Mouse (Mus musculus) left cerebral cortex, postnatal 25 days (tissue): ENCODE measurements around the gene Klc1. TPM values are rescaled to one million over a fixed set of nuclear protein-coding genes. Genes with fewer than 3 reads are reported as not detected.
"Not testable (repeated sequence)": the region's sequence is repeated elsewhere in the genome, so short reads cannot be mapped to it uniquely, and the experiment has no call there.

Experiments used
- DNase-seq, 2 experiments: peaks; one replicate each; pipeline ENCODE4 v3.0.0; 2022; ENCODE audit warnings: low spot score in 2 of 2, mixed read lengths in 1 of 2
- intact Hi-C: fragments of 180-260 bp; cut with DNase I; formaldehyde crosslinking; loops from one replicate; pipeline ENCODE4 v1.15.1; 2025
- total RNA-seq, 2 experiments: library from RNA; stranded (reverse); gene quantifications; 2 replicates each; pipeline ENCODE4 v1.2.3; 2021

Gene Klc1
- total RNA-seq, result 100 to 1,000 TPM; 764 to 822 TPM

DNA sequence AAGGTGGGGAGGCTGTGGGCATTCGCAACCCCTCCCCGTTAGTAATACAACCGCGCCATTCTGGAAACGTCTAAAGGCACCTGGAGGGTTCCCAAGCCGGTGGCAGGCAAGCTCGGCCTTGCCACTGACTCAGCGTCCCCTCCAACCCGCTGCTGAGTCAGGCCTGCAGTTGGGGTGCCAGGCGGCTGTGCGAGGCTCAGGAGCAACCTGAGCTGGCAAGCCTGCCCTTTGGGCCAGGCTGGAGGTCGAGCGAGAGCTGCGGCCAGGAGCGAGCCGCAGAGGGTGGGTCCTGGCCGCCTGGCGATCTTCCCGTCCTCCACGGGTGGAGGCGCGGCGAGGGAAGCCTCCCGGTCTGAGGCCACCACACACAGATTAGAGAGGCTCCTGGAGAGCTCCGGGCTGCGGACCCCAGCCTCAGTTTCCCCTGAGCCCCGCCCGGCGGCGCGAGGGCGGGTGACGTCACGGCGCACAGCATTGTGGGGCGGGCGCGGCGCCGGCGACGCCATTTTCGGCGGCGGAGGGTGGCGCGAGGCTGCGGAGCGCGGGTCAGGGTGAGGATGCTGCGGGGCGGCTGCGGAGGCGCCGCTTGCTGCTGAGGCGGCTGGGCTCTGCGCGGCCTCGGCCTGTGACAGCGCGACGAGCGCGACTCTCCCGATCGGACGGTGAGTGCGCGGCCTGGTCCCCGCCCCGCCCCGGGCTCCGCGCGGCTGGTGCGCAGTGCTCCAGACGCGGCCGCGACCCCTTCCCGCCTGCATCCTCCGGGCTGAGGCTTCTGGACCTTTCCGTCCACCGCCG lies at the start of gene Klc1:
Gene Klc1 (plus strand): TSS at position 469 of the 795 bp plus-strand sequence.
- intact Hi-C loops, result no loop called here

DNA sequence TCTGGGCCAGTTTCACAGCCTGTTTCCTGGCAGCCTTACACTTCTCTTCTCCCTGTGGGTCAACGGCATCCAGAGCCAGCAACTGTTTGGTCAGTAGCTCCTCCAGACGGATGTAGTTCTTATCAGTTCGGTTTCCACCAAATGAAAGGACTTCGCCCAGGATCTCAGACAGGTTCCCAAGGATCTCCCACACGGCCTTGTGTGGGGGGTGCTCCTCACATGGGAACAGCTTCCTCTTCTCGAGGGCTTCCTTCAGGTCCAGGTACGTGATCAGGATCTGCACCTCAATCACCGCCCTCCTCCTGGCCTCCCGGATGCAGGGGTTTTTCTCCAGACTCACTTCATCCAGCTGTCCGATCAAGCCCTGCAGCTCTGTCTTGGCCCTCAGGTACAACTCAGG lies 48.6 kb upstream of the Klc1 start:
- intact Hi-C loops, result no loop called here
- no peak for DNase-seq

More for the DNA sequence above, at the start of gene Klc1:
- DNase-seq, result peak; percentile 75 to 87

DNA sequence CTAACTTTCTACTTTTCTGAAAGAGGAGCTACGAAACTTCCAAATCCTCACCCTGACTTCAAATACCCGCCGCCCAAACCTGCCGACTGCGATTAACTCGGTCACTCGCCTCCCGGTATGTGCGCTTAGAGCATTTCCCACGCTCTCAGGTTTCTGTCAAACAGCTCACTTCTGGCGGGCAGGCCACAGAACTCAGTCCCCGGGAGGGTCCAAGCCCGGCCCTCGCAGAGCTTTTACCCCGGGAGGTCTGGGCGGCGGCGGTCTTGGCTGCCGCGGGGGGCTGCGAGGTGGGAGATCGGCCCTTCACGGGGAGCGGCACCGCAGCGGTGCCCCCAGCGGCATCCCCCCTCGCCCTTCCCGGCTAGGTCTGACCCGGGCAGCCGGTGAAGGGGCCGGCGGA lies 46.2 kb upstream of the Klc1 start:
- intact Hi-C loops, result no loop called here
- no peak for DNase-seq

DNA sequence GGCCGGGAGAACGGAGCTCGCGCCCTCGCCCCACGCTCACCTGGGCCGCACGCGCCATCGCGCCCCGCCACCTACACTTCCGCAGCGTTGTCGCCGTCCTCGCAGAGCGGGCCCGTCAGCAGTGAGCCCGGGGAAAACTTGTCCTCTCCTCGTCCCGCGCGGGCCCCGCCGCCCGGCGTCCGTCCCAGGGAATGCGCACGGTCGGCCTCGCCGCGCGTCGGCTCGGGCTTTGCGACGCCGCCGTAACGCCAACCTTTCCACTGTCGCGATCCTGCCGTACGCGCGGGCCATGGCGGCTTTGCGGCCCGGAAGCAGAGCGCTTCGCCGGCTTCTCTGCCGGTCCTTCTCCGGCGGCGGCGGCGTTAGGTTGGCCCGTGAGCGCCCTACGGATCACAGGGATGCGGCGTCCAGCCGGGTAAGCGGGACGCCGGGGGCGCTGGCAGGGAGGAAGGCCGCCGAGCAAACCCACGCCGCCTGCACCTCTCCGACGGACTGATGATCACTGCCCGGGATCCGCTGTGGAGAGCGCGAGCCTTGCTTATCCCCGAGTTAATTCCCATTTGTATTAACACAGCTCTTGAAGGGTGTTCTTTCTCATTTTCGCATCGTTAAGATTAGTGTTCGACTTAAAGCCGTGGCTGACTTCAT lies 45.5 kb upstream of the Klc1 start, which contains the start of the genes Bag5 and Apopt1:
Gene Bag5 (minus strand): TSS at position 254 of the 648 bp plus-strand sequence.
Gene Apopt1 (plus strand): TSS at position 258 of the 648 bp plus-strand sequence.
- peak; percentile 93 to 94 for DNase-seq
- intact Hi-C loops, result no loop called here

DNA sequence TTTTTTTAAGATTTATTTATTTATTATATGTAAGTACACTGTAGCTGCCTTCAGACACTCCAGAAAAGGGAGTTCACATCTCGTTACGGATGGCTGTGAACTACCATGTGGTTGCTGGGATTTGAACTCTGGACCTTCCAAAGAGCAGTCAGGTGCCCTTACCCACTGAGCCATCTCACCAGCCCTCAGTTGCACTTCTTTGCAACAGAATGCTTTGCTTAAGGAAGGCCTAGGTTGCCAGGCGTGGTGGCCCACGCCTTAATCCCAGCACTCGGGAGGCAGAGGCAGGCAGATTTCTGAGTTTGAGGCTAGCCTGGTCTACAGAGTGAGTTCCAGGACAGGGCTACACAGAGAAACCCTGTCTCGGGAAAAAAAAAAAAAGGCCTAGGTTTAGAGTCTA lies 44.8 kb upstream of the Klc1 start:
- intact Hi-C loops, DNase-seq: not testable (repeated sequence)

DNA sequence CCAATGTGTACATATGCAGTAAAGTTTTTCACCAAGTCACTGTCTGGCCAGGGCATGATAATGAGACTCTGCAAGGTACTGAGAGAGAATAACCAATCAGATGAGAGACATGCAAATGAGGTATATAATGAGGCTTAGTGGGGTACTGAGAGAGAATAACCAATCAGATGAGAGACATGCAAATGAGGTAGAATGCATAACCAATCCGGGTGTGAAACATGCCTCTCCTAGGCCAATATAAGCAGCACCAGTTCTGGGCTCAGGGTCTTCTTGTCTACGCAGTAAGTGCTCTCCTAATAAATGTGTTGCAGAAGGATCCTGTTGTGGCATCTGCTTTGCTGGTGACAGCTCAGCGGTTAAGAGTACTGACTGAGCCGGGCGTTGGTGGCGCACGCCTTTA lies 42.1 kb upstream of the Klc1 start:
- intact Hi-C loops, result no loop called here
- DNase-seq, result no peak

DNA sequence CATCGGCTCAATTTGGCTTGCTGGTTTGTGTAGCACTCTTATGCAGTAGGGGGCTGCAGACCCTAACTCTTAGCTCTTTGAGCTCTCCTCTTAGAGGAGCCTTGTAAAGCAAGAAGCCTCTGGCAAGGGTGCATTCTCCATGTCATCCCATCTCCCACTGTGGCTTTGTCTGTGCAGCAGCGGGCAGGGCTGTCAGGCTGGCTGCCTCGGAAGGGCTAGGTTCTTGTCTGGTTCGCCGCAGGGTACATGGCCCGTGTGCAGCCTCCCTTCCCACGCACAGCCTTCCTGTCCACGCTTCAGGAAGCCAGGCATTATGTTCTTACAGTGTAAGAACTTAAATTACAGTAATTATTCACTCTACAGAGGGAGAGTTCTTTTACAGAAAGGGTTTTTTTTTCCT lies 40.0 kb upstream of the Klc1 start:
- intact Hi-C loops, result no loop called here
- DNase-seq, result no peak

DNA sequence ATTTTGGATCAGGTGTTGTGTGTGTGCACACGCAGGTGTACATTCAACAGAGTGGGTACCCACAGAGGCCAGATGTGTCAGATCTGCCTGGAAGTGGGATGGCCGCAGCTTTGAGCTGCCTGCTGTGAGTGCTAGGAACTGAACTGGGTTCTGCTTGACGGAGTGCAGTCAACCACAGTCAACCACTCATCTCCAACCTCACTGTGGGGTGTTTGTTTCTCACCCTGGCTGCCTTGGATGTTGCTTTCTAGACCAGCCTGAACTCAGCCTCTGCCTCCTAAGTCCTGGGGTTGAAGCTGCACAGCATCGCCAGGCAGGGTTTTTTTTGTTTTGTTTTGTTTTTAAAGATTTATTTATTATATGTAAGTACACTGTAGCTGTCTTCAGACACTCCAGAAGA lies 38.4 kb upstream of the Klc1 start:
- no peak for DNase-seq
- intact Hi-C loops, result no loop called here

DNA sequence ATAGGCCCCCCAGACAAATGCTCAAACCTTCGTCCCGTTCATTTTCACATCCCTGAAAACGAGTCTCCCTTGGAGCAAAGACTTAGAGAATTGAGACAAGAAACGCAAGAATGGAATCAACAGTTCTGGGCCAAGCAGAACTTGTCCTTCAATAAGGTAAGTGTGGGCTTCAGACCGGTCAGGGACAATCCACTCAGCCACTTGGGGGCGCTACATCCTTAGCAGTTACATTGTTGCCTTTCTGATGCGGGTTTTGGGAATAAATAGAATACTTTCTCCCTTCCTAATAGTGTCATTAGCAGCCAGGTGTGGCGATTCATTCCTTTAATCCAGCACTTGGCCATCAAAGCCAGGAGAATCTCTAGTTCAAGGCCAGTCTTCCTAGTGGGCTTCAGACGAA lies 36.0 kb upstream of the Klc1 start:
- intact Hi-C loops, result no loop called here
- no peak for DNase-seq

DNA sequence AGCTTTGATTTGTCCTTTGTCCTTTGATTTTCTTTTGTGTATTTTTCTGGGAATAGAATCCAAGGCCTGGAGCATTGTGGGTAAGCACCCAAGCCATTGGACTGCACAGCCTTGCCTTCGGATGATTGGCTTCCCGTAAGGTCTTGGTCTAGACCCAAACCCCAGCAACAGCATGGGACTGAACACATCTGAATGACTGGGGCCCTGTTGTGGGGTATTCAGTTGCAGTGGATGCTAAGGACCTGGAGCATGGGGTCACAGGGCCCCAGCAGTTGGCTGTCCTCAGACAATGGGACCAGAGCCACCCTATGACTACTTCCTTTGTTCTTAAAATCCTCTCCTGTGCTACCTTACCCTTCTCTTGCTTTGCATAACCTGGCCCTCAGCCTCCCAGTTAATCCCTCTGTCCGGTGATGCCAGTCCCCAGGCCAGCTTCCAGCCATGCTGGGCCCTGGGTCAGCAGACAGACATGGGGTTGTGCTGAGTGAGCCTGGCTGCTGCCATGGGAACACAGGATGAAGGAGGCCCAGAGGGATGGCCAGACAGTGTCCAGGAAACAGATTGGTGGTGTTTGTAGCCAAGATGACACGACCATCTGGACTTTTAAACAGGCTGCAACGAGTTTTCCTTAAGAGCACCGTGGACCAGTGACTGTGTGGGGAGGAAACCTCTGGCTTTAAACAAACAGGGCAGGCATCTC lies 33.9 kb upstream of the Klc1 start:
- intact Hi-C loops, result no loop called here
- DNase-seq, result no peak

DNA sequence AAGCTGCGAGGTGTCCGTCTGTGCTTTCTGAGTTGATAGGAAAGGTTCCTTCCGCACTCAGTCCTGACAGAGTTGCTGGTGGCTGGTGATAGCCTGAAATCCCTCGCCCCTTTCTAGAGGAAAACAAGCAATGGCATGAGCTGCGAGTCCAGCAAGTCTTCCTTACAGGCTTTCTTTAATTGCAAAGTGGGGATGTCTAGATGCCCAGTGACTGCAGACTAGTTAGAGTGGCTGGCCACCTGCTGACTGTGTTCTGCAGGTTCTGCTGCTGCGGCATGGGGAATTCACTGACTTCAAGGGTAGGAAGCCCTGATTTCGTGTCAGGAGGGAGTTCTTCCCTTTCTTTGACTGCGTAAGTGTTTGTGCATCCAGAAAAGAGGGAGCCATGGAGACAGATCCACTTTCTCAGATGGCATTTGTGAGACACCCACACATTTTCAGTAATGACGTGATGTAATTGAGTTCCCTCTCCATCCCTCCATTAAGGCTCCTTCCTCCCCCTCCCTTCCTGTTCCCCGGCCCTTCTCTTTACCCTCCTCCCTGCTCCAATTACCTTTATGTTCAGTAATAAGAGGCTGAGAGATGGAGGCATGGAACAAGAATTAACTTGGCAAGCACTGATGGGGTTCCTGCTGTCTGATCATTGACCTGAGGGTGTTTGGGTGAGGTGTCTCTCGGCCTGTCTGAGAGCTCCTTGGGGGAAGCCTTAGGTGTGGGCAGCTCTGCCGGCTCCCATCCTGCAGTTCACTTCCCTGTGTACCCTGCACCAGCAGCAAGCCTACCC lies 33.1 kb upstream of the Klc1 start:
- DNase-seq, result peak; percentile 64 to 91
- intact Hi-C loops, result no loop called here

DNA sequence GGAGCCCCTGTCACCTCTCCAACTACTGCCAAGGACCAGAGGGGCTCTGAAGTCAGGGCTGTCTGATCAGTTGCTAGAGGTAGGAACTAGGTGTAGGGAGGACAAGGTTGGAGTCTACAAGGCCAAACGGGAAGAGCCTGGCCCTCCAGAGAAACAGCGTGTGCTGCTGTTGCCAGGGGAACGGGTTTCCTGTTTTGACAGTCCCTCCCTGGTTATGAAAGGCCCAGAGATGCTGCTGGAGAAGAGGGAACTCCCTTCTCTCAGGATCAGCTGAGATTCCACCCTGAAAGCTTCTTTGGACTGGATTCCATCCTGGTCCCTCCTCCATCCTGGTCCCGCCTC lies 32.6 kb upstream of the Klc1 start:
- peak; percentile 63 to 84 for DNase-seq
- intact Hi-C loops, result no loop called here

DNA sequence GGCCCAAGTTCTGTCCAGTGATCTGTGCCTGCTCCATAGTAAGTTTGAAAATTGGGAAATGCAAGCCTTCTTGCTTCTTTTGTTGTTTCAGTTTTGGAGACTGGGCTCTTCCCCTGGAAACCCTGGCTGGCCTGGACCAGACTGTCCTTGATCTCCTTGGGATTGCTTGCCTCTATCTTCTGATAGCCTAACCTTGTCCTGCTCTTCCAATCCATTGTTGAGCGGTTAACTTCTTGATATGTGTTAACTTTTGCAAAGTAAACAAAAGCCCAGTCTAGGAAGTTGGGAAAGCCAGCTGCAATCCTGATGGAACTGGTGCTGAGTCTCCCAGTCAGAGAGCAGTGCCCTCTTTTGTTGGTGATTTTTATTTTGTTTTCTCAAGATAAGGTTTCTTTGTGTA lies 30.7 kb upstream of the Klc1 start:
- no peak for DNase-seq
- intact Hi-C loops, result no loop called here

DNA sequence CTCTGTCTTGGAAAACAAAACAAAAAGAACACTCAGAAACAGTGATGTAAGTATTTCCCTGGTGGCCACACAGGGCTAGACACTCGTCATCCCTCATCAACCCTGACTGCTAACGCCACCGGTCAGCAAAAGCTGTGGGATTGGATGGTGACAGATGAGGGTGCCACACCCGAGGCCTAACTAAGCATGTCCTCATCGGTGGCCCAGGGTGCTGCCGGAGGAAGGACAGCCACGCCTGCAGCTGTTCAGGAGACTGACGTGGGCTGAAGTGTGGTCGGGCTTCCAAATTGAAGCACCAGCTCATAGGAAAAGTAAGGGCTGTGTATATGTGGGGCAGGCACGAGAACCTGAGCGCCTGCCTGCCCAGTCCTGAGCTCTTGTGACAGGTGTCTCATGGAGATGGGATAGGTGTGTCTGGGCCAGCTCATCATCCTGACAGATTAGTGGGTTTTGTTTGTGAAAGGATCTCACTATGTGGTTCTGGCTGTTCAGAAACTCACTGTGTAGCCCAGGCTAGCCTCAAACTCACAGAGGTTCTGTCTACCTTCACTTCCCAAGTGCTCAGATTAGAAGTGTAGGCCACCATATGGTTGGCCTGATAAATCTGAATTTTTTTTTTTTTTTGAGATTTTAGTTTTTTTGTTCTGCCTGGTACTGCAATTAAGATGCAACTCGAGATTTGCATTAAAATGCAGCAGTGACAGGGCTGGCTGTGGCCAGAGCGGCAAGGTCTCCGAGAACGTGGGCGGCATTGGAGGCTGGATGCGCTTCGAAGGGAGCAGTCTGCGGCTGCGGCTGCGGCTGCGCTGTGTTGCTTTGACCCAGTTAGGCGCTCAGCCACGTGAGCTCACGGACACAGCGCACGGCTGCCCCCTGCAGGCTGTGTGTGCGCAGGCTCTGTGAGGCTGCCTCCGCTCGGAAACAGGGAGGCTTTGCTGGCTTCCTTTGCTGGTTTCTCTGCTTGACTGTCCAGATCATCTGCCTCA lies 26.5 kb upstream of the Klc1 start:
- intact Hi-C loops, result loop anchor here (1.0 kb wide), 2 partner anchors 64 to 79 kb away; no protein-coding TSS in a partner anchor
- peak; percentile 88 to 92 for DNase-seq

DNA sequence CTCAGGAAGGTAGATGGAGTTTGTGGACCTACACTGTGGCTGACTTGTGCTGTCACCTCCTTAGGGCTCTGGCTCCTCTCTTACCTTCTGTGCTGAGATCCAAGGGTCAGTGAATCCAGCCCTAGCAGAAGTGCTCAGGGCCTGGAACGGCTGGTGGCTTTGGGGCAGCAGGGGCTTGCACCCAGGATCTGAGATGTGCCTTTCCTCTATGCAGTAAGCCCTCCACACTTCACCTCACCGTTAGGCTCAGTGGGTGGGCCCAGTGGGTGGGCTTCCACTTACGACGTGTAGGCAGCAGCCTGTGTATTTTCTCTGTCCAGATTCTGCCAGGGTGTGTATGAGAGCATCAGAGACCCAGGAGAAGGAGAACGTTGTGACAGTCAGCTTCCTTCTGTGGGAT lies 25.7 kb upstream of the Klc1 start:
- DNase-seq, result no peak
- intact Hi-C loops, result loop anchor here (1.0 kb wide), 2 partner anchors 65 to 80 kb away; no protein-coding TSS in a partner anchor

DNA sequence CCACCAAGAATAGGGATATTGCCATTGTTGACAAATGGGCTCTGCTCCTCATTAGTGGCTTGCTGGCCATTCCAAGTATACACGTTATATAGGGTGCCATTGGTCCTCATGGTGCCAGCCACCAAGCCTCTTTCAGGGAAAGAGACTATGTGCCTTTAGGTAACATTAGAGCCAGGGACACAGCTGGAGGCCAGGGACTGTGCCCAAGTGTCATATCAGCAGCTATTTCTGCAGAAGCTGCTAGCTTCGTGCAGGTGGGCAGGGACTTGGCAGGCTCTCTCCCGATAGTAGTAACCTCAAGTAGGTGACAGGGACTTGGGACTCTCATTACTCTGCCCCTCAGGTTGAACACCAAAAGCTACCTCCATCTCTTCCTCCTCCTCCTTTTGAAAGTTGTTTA lies 23.7 kb upstream of the Klc1 start:
- DNase-seq, result no peak
- intact Hi-C loops, result no loop called here

DNA sequence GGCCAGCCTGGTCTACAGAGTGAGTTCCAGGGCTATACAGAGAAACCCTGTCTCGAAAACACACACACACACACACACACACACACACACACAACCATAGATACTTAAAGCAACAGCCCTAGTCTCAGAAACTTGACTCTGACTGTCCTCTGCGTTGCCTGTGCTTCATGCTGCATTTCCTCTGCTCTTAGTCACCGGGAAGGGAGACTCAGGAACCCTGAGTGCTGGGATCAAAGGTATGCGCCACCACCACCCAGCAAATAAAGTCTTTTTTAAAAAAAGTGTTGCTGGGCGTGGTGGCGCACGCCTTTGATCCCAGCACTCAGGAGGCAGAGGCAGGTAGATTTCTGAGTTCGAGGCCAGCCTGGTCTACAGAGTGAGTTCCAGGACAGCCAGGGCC lies 22.0 kb upstream of the Klc1 start:
- intact Hi-C loops, DNase-seq: not testable (repeated sequence)

DNA sequence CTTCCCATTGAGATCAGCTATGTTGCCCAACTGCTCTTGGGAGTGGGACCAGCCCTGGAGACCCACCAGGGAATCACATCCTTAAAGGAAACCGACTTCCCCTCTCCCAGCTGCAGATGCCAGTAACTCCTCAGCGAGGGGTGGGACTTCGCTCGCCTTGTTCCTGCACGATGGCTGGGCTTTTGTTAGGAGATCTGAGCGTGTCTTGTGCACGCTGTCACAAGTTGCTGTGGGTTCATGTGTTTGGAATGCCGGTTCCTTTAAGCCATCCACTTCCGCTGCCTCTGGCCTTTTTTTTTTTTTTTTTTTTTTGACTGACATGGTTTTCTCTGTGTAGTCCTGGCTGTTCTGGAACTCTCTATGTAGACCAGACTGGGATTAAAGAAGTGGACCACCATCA lies 21.3 kb upstream of the Klc1 start:
- intact Hi-C loops, result no loop called here
- no peak for DNase-seq

DNA sequence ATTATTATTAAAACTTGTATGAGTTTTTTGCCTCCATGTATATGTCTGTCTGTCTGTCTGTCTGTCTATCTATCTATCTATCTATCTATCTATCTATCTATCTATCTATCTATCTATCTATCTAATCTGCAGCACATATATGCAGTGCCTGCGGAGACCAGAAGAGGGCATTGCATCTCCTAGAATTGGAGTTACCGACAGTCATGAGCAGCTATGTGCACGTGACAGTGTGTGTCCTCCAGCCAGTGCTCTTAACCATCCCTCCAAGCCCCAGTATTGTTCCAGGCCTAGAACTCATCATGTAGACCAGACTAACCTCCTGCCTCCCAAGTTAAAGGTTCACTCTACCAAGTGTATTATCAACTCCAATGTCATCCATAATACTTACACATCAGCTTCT lies 19.9 kb upstream of the Klc1 start:
- DNase-seq, result peak; percentile 64 to 75
- intact Hi-C loops, result no loop called here
